Mouse (Mus musculus): ENCODE results near the gene Lexm.
A peak's percentile ranks its signal among the peaks of the same experiment; 100 is the strongest.

Lexm gene

GRCm38 (mm10) chr4:106581865-106582204 is 35.2 kb downstream of the Lexm start:
- ATAC-seq (ENCODE audit: low TSS enrichment) = peak; percentile 60

- ATAC-seq (ENCODE audit: low TSS enrichment) = peak; percentile 84
These were observed 35.7 kb downstream of the Lexm start for GRCm38 (mm10) chr4:106581176-106581864.

GRCm38 (mm10) chr4:106577511-106577910 is 39.5 kb downstream of the Lexm start:
- ATAC-seq (ENCODE audit: low TSS enrichment) = no peak

- ATAC-seq (ENCODE audit: low TSS enrichment) = no peak
These were observed 42.0 kb downstream of the Lexm start for GRCm38 (mm10) chr4:106575022-106575421.

- ATAC-seq (ENCODE audit: low TSS enrichment) = peak; percentile 78
These were observed 45.8 kb downstream of the Lexm start for GRCm38 (mm10) chr4:106571081-106571724.

- ATAC-seq (ENCODE audit: low TSS enrichment) = no peak
These were observed 47.4 kb downstream of the Lexm start for GRCm38 (mm10) chr4:106569680-106570079.

GRCm38 (mm10) chr4:106564161-106564560 is 52.9 kb downstream of the Lexm start:
- no peak for ATAC-seq (ENCODE audit: low TSS enrichment)

GRCm38 (mm10) chr4:106562837-106563790 is 53.9 kb downstream of the Lexm start:
- ATAC-seq (ENCODE audit: low TSS enrichment) = no peak

GRCm38 (mm10) chr4:106562006-106562405 is 55.0 kb downstream of the Lexm start:
- no peak for ATAC-seq (ENCODE audit: low TSS enrichment)

GRCm38 (mm10) chr4:106560846-106561781 is 55.9 kb downstream of the Lexm start, which contains the start of gene Dhcr24:
Gene Dhcr24, plus strand, starts transcription at chr4:106561038.
- peak; percentile 92 for ATAC-seq (ENCODE audit: low TSS enrichment)

GRCm38 (mm10) chr4:106560213-106560845 is 56.7 kb downstream of the Lexm start:
- peak; percentile 32 for ATAC-seq (ENCODE audit: low TSS enrichment)

GRCm38 (mm10) chr4:106559343-106560212 is 57.5 kb downstream of the Lexm start:
- no peak for ATAC-seq (ENCODE audit: low TSS enrichment)

- no peak for ATAC-seq (ENCODE audit: low TSS enrichment)
These were observed 59.1 kb downstream of the Lexm start for GRCm38 (mm10) chr4:106557978-106558377.

GRCm38 (mm10) chr4:106557262-106557661 is 59.8 kb downstream of the Lexm start:
- ATAC-seq (ENCODE audit: low TSS enrichment) = no peak

GRCm38 (mm10) chr4:106550516-106551166 is 66.4 kb downstream of the Lexm start:
- ATAC-seq (ENCODE audit: low TSS enrichment) = no peak; the same call in 1 of the 2 replicates

- ATAC-seq (ENCODE audit: low TSS enrichment) = no peak
These were observed 68.9 kb downstream of the Lexm start for GRCm38 (mm10) chr4:106548113-106548512.

GRCm38 (mm10) chr4:106546896-106547295 is 70.1 kb downstream of the Lexm start:
- ATAC-seq (ENCODE audit: low TSS enrichment) = no peak

- no peak for ATAC-seq (ENCODE audit: low TSS enrichment)
These were observed 71.1 kb downstream of the Lexm start for GRCm38 (mm10) chr4:106545817-106546373.

- no peak for ATAC-seq (ENCODE audit: low TSS enrichment)
These were observed 74.8 kb downstream of the Lexm start for GRCm38 (mm10) chr4:106542211-106542610.
